In genomic region chr4:22067678-22068299, GRCm38 (mm10) we compare ENCODE assay signal across 14 mouse cellular contexts.
A peak's percentile ranks its signal among the peaks of the same experiment; 100 is the strongest.
DNase-seq lines count a peak whose midpoint lies in the region; ATAC-seq and TF ChIP-seq lines count a peak whose summit lies in the region.
"Had no signal": no experiment of that assay in that cellular context is flagged by ENCODE, and none has a peak within 500 bp of the region (broad histone marks: within the 10 kb centered on the region; RNA-seq: fewer than 3 reads in every experiment).

No protein-coding gene starts in this region.

- no peaks in the 10 kb centered on the region for H3K27me3 ChIP-seq in neural tube, embryonic 13.5 days
- H3K27me3 ChIP-seq in forebrain, embryonic 15.5 days: no peaks in the 10 kb centered on the region
- no peaks in the 10 kb centered on the region for H3K27me3 ChIP-seq in hindbrain, postnatal 0 days (ENCODE audit: insufficient read depth, low read length)
- H3K27me3 ChIP-seq in neural tube, embryonic 15.5 days (replicated peaks): no peaks in the 10 kb centered on the region
- no peaks in the 10 kb centered on the region; the same call in 1 of the 2 replicates for H3K27me3 ChIP-seq in kidney, adult 2 months (replicated peaks; ENCODE audit: control insufficient read depth, insufficient read depth, low read length)
- H3K27me3 ChIP-seq: megakaryocyte, embryonic 14.5 days had no signal

- DNase-seq in neural tube, embryonic 10.5 days (ENCODE audit: extremely low spot score, low spot score): no peak
- peak; percentile 23 for DNase-seq in hindbrain, postnatal 0 days (ENCODE audit: low spot score)
- no peak for DNase-seq in kidney, adult 2 months
- no peak for DNase-seq in cerebellum, adult 11-12 months
- DNase-seq: cerebellum, adult 11 months; embryo, embryonic 11 days; gastrocnemius, postnatal 14 days; kidney, adult 11 months; lung, adult 2 months had no signal

- no peak for TF ChIP-seq CTCF in hindbrain, postnatal 0 days (IDR thresholded peaks at IDR 0.05; ENCODE audit: low read depth)
- TF ChIP-seq CTCF in kidney, adult 2 months (conservative IDR thresholded peaks at IDR 0.05; ENCODE audit: insufficient read depth, insufficient read length, low read depth, low read length): no peak

- H3K4me3 ChIP-seq in neural tube, embryonic 13.5 days: no peak overlapping the region
- H3K4me3 ChIP-seq in forebrain, embryonic 15.5 days: no peak overlapping the region
- no peak overlapping the region for H3K4me3 ChIP-seq in hindbrain, postnatal 0 days (ENCODE audit: low read length)
- H3K4me3 ChIP-seq in neural tube, embryonic 15.5 days (replicated peaks): no peak overlapping the region
- no peak overlapping the region for H3K4me3 ChIP-seq in kidney, adult 2 months (ENCODE audit: insufficient read depth, low read depth, low read length)
- H3K4me3 ChIP-seq: erythroblast, embryonic 14.5 days; megakaryocyte, embryonic 14.5 days had no signal

- H3K4me2 ChIP-seq in neural tube, embryonic 13.5 days: no peak overlapping the region
- peak overlapping the region; percentile 28 for H3K4me2 ChIP-seq in forebrain, embryonic 15.5 days (replicated peaks)
- H3K4me2 ChIP-seq in hindbrain, postnatal 0 days (ENCODE audit: low read depth, low read length): peak overlapping the region; percentile 25
- H3K4me2 ChIP-seq in neural tube, embryonic 15.5 days: peak overlapping the region; percentile 22

- no peaks in the 10 kb centered on the region for H3K36me3 ChIP-seq in neural tube, embryonic 13.5 days
- no peaks in the 10 kb centered on the region for H3K36me3 ChIP-seq in forebrain, embryonic 15.5 days
- H3K36me3 ChIP-seq in hindbrain, postnatal 0 days (ENCODE audit: insufficient read depth, low read length): no peaks in the 10 kb centered on the region
- H3K36me3 ChIP-seq in neural tube, embryonic 15.5 days: no peaks in the 10 kb centered on the region
- no peaks in the 10 kb centered on the region for H3K36me3 ChIP-seq in kidney, adult 2 months (ENCODE audit: control insufficient read depth, insufficient read depth, low read length)

- ATAC-seq in neural tube, embryonic 13.5 days (ENCODE audit: low read depth): no peak
- peak; percentile 59; the same call in 1 of the 2 replicates for ATAC-seq in forebrain, embryonic 15.5 days (replicated peaks)
- 0 out of 2 replicates have a peak, but pooled peaks have one; percentile 40 for ATAC-seq in hindbrain, postnatal 0 days
- no peak for ATAC-seq in neural tube, embryonic 15.5 days (ENCODE audit: low FRiP score)

- WGBS in neural tube, embryonic 13.5 days: 74% methylated on average over 14 of the region's 14 CpGs
- 43% methylated on average over 14 of the region's 14 CpGs for WGBS in forebrain, embryonic 15.5 days
- WGBS in hindbrain, postnatal 0 days: 40% methylated on average over 14 of the region's 14 CpGs
- 66% methylated on average over 14 of the region's 14 CpGs for WGBS in neural tube, embryonic 15.5 days
- 60% methylated on average over 14 of the region's 14 CpGs for WGBS in kidney, adult 2 months

- peaks cover 11% of the 10 kb centered on the region for H3K4me1 ChIP-seq in neural tube, embryonic 13.5 days (replicated peaks)
- H3K4me1 ChIP-seq in forebrain, embryonic 15.5 days: peaks cover 14% of the 10 kb centered on the region
- H3K4me1 ChIP-seq in hindbrain, postnatal 0 days (ENCODE audit: insufficient read depth, low read length): no peaks in the 10 kb centered on the region
- peaks cover 9% of the 10 kb centered on the region for H3K4me1 ChIP-seq in neural tube, embryonic 15.5 days
- H3K4me1 ChIP-seq in kidney, adult 2 months (ENCODE audit: control insufficient read depth, insufficient read depth, low read length): no peaks in the 10 kb centered on the region
- H3K4me1 ChIP-seq: megakaryocyte, embryonic 14.5 days had no signal

- H3K9me3 ChIP-seq in neural tube, embryonic 13.5 days: no peaks in the 10 kb centered on the region
- H3K9me3 ChIP-seq in forebrain, embryonic 15.5 days: no peaks in the 10 kb centered on the region
- H3K9me3 ChIP-seq in hindbrain, postnatal 0 days (ENCODE audit: low read length): no peaks in the 10 kb centered on the region
- no peaks in the 10 kb centered on the region for H3K9me3 ChIP-seq in neural tube, embryonic 15.5 days (replicated peaks)

- H3K27ac ChIP-seq in neural tube, embryonic 13.5 days (replicated peaks): peak overlapping the region; percentile 23; the same call in 1 of the 2 replicates
- H3K27ac ChIP-seq in forebrain, embryonic 15.5 days (replicated peaks): peak overlapping the region; percentile 46; the same call in 1 of the 2 replicates
- H3K27ac ChIP-seq in hindbrain, postnatal 0 days: no peak overlapping the region
- H3K27ac ChIP-seq in neural tube, embryonic 15.5 days (replicated peaks): no peak overlapping the region
- no peak overlapping the region for H3K27ac ChIP-seq in kidney, adult 2 months (ENCODE audit: insufficient read depth, low read depth, low read length)

- no peak overlapping the region for H3K9ac ChIP-seq in neural tube, embryonic 13.5 days
- no peak overlapping the region for H3K9ac ChIP-seq in forebrain, embryonic 15.5 days (replicated peaks)
- no peak overlapping the region for H3K9ac ChIP-seq in hindbrain, postnatal 0 days (replicated peaks; ENCODE audit: low read length)
- H3K9ac ChIP-seq in neural tube, embryonic 15.5 days (replicated peaks): no peak overlapping the region

- TF ChIP-seq POLR2A in kidney, adult 2 months (IDR thresholded peaks at IDR 0.05; ENCODE audit: low read depth, low read length): no peak

Comparison
In these comparisons a context has a peak if more than half of its experiments do, and no peak if none do; other contexts are left out.
1. H3K27ac ChIP-seq: peak in neural tube, embryonic 13.5 days (single experiment) and forebrain, embryonic 15.5 days (single experiment); none in hindbrain, postnatal 0 days (single experiment), neural tube, embryonic 15.5 days (single experiment) and kidney, adult 2 months (single experiment).
2. ATAC-seq: peak in forebrain, embryonic 15.5 days (single experiment) and hindbrain, postnatal 0 days (single experiment); none in neural tube, embryonic 13.5 days (single experiment) and neural tube, embryonic 15.5 days (single experiment).